Mouse (Mus musculus) embryonic facial prominence, embryonic 11.5 days (tissue): Measurements from ENCODE around the gene Tbc1d1. TPM values are rescaled to one million over a fixed set of nuclear protein-coding genes. Genes with fewer than 3 reads are reported as not detected.

ENCODE experiments used
- ATAC-seq: fragments of 200-750 bp; cut with Nextera tagmentation; replicated peaks from 2 replicates; pipeline ENCODE4 v1.8.0; 2017; ENCODE audit warnings: low read depth; ENCODE audit not compliant: insufficient number of reproducible peaks, low FRiP score, low TSS enrichment
- DNase-seq: peaks from one replicate; pipeline ENCODE4 v3.0.0-alpha.2; 2015; ENCODE audit warnings: low spot score
- H3K27ac ChIP-seq: fragments of 300-500 bp; sonication (generic); replicated peaks from 2 replicates; pipeline ENCODE4 v1.5.1; 2014; ENCODE audit warnings: mild to moderate bottlenecking, low read depth, low read length, control low read depth
- H3K27me3 ChIP-seq: fragments of 300-500 bp; sonication (generic); 2 replicates; pipeline ENCODE4 v1.6.1; 2014; ENCODE audit warnings: mild to moderate bottlenecking, low read length, moderate library complexity, mixed read lengths; ENCODE audit not compliant: control insufficient read depth, insufficient read depth
- H3K36me3 ChIP-seq: fragments of 300-500 bp; sonication (generic); replicated peaks from 2 replicates; pipeline ENCODE4 v1.6.1; 2014; ENCODE audit warnings: low read depth, mild to moderate bottlenecking, low read length, moderate library complexity, mixed read lengths; ENCODE audit not compliant: control insufficient read depth, insufficient read depth
- H3K4me1 ChIP-seq: fragments of 300-500 bp; sonication (generic); 2 replicates; pipeline ENCODE4 v1.6.1; 2014; ENCODE audit warnings: low read length, mixed read lengths; ENCODE audit not compliant: control insufficient read depth, insufficient read depth
- H3K4me2 ChIP-seq: fragments of 300-500 bp; sonication (generic); 2 replicates; pipeline ENCODE4 v1.6.1; 2014; ENCODE audit warnings: low read depth, mild to moderate bottlenecking, control low read depth, low read length, moderate library complexity
- H3K4me3 ChIP-seq: fragments of 300-500 bp; sonication (generic); 2 replicates; pipeline ENCODE4 v1.5.1; 2014; ENCODE audit warnings: low read depth, low read length, control low read depth
- H3K9ac ChIP-seq: fragments of 300-500 bp; sonication (generic); replicated peaks from 2 replicates; pipeline ENCODE4 v1.6.1; 2014; ENCODE audit warnings: mild to moderate bottlenecking, control low read depth, low read length
- H3K9me3 ChIP-seq: fragments of 300-500 bp; sonication (generic); replicated peaks from 2 replicates; pipeline ENCODE4 v1.6.1; 2016; ENCODE audit warnings: mild to moderate bottlenecking, low read length, inconsistent platforms, mixed read lengths; ENCODE audit not compliant: control insufficient read depth
- WGBS: fragments of 180-500 bp; shearing (Covaris S2); extraction: QIAGEN DNeasy Blood & Tissue Kit; methylation state at CpG from one replicate; pipeline ENCODE4 v1.1.7; 2014; 5-methylcytosine and 5-hydroxymethylcytosine counted together
- polyA plus RNA-seq: library from polyadenylated mRNA; unstranded; fragments of >200 nt; fragmentation: Nextera tagmentation; extraction: Ambion mirVana; gene quantifications from 2 replicates; pipeline ENCODE4 v1.2.1, GENCODE M21; 2014

Gene Tbc1d1
- polyA plus RNA-seq, 1 experiment from 2014 or later: 30.4 TPM

DNA sequence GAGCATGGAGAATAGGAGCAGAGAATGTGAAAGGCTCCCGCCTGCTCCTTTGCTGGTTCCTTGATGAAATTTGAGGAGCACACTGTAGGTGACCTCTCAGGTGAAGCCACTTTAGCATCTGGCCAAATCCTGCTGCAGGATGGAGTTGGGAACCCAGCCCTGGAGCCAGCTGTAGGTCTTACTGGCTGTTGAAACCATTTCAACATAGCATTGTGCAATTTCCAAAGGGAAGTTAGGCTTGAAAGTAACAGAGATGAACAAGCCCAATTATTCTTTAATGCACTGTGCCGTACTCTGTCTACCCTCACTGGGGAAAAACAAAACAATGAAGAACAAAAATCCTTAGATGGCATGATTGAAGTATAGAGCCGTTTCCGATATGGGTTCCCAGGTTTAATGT lies 22.2 kb upstream of the Tbc1d1 start:
- H3K4me1 ChIP-seq: no peaks in the 10 kb centered on the region
- H3K4me3 ChIP-seq: no peak overlapping the region
- 82% methylated on average over 4 of the region's 4 CpGs for WGBS
- no peaks in the 10 kb centered on the region for H3K36me3 ChIP-seq
- no peaks in the 10 kb centered on the region for H3K27me3 ChIP-seq
- DNase-seq (no peak), ATAC-seq (no peak)
- H3K9me3 ChIP-seq: no peaks in the 10 kb centered on the region
- no peak overlapping the region for H3K4me2 ChIP-seq
- no peak overlapping the region for H3K27ac ChIP-seq
- no peak overlapping the region for H3K9ac ChIP-seq

DNA sequence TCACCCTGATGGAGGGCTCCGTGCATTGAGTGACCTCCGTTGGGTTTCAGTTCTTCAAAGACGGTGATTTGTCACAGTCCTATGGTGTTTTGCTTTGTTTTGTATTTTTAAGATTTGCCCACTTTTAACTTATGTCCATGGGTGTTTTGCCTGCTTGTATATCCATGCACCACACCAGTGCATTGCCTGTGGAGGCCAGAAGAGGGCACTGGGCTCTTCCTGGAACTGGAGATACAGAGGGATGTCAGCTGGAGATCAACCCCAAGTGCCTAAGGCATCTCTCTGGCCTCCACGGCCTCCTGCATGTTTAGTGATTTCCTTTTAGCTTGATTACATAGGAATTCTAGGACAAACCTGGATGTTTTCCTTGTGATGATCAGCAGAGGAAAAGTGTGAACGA lies 19.8 kb upstream of the Tbc1d1 start:
- Histone ChIP-seq H3K27ac (no peak overlapping the region), H3K4me2 (no peak overlapping the region), H3K9me3 (no peaks in the 10 kb centered on the region), H3K27me3 (no peaks in the 10 kb centered on the region), H3K9ac (no peak overlapping the region), H3K4me3 (no peak overlapping the region), H3K36me3 (no peaks in the 10 kb centered on the region), H3K4me1 (no peaks in the 10 kb centered on the region)
- WGBS: 69% methylated on average over 5 of the region's 5 CpGs
- ATAC-seq (no peak), DNase-seq (peak; percentile 18)

DNA sequence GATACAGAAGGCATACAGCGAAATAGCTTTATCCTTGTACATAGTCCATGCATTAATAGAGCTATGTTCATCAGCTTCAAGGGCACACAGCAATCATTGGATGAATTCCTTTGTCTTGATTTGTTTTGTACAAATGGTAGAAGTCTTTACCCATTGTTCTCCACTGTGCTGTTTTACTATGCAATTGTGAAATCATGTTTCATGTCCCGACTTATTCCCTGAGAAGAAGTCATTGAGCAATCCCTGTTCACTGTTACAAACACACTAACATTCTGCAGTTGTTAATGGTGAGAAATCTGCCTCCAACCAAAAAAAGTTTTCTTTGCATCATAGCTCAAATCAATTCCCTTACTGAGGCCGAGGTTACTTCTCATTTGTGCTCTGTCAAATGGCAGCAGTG lies 15.9 kb upstream of the Tbc1d1 start:
- H3K4me1 ChIP-seq: no peaks in the 10 kb centered on the region
- no peak overlapping the region for H3K4me2 ChIP-seq
- no peak for ATAC-seq
- H3K36me3 ChIP-seq: no peaks in the 10 kb centered on the region
- H3K4me3 ChIP-seq: no peak overlapping the region
- no peaks in the 10 kb centered on the region for H3K27me3 ChIP-seq
- 87% methylated on average over 3 of the region's 3 CpGs for WGBS
- no peak for DNase-seq
- no peaks in the 10 kb centered on the region for H3K9me3 ChIP-seq
- H3K27ac ChIP-seq: no peak overlapping the region
- no peak overlapping the region for H3K9ac ChIP-seq

DNA sequence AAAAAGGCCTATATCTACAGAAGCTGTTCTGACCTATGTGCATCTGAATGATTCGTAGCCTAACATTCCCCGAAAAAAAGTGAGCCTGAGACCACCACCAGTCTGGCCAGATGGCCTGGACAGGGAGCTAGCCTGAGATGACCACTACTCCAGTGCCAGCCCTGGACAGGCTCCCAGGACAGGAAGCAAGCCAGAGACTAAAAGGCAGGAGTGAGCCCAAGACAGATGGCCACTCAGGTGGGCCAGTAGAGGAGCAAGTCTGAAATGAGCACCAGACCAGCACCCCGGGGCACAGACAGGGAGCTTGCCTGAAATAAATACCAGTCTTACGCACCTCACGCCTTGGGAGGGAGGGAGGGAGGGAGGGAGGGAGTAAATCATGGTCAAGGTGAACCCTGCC lies 11.8 kb upstream of the Tbc1d1 start:
- Histone ChIP-seq H3K27ac (no peak overlapping the region), H3K27me3 (no peaks in the 10 kb centered on the region), H3K36me3 (no peaks in the 10 kb centered on the region), H3K9me3 (no peaks in the 10 kb centered on the region), H3K9ac (no peak overlapping the region), H3K4me1 (no peaks in the 10 kb centered on the region), H3K4me2 (no peak overlapping the region), H3K4me3 (no peak overlapping the region)
- ATAC-seq (no peak), DNase-seq (no peak)
- WGBS: 72% methylated on average over 5 of the region's 5 CpGs

DNA sequence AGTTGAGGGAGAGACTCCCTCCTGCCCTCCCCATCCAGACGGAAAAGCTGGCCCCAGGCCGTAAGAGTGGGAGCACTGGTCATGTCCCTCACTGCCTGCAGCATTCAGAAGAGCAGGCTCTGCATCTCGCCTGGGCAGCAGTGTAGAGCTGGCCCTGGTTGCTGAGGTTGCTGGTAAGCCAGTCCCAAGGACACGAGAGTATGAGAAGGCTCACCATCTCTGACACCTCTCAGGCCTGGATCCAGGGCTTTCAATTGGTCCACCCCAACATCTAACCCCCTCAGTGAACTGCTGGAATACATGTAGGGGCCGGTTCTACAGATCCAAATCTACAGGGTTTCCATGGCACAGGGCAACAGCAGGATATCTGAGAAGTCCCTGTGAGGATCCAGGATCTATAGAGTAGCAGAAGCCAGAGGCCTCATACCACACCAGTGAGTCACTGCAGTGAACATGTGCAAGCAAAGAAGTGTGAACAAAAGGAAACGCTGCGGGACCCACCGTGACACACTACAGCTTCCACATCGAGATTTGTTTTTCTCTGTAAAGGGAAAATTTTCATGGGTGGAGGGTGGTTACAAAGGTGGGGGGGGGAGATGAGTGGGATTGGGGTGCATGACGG lies 9.6 kb upstream of the Tbc1d1 start:
- H3K4me2 ChIP-seq: no peak overlapping the region
- 75% methylated on average over 10 of the region's 10 CpGs for WGBS
- 0 out of 2 replicates have a peak, but pooled peaks cover 3% of the 10 kb centered on the region for H3K4me1 ChIP-seq
- H3K4me3 ChIP-seq: no peak overlapping the region
- no peaks in the 10 kb centered on the region for H3K36me3 ChIP-seq
- no peaks in the 10 kb centered on the region; the same call in 1 of the 2 replicates for H3K27me3 ChIP-seq
- DNase-seq (no peak), ATAC-seq (no peak)
- no peaks in the 10 kb centered on the region for H3K9me3 ChIP-seq
- H3K27ac ChIP-seq: no peak overlapping the region
- no peak overlapping the region for H3K9ac ChIP-seq

DNA sequence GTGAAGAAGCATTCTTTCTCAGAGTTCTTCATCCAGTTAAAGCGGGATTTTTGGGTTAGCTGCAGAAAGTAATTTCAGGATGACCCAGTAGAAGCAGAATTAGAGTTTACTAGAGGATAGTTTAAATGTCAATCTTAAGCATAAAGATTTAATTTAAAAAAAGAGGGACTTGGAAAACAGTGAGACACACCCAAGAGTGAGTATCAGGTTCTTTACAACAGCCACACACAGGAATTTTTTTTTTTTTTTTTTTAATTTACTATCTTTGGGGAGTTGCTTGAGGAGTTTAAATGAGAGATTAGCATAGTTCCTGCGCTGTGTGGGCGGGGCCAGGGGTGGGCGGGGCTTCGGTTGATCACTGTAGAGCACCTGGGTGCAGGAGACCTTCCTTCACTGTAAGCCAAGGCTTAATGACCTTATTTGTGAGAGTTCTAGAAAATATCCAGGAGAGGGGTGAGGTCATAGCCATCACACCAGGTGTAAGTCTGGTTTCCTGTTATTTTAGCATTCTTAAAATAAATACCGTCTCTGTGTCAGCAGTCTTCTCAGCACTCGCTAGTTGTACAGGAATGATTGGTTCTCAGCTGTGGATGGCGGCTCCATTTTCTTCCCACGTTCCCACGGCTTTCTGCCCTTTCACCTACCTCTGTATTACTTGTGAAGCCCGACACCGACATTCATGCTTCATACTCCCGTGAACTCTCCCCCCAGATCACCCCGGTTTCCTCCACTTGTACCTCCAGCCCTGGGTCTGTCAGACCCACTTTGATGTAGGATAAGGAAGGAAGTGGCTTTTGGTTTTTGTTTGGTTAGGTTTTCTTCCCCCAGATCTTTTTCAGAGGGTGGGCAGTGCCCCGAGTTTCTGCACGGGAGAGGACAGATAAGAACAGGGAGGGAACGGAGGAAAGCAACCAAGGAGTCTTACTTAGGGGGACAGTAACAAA lies 6.6 kb upstream of the Tbc1d1 start:
- H3K9me3 ChIP-seq: no peaks in the 10 kb centered on the region
- DNase-seq (peak; percentile 12), ATAC-seq (no peak)
- H3K4me1 ChIP-seq: 0 out of 2 replicates have a peak, but pooled peaks cover 3% of the 10 kb centered on the region
- H3K4me2 ChIP-seq: no peak overlapping the region
- no peak overlapping the region for H3K27ac ChIP-seq
- no peaks in the 10 kb centered on the region for H3K36me3 ChIP-seq
- no peak overlapping the region for H3K9ac ChIP-seq
- 27% methylated on average over 17 of the region's 17 CpGs for WGBS
- no peaks in the 10 kb centered on the region; the same call in 1 of the 2 replicates for H3K27me3 ChIP-seq
- H3K4me3 ChIP-seq: no peak overlapping the region

DNA sequence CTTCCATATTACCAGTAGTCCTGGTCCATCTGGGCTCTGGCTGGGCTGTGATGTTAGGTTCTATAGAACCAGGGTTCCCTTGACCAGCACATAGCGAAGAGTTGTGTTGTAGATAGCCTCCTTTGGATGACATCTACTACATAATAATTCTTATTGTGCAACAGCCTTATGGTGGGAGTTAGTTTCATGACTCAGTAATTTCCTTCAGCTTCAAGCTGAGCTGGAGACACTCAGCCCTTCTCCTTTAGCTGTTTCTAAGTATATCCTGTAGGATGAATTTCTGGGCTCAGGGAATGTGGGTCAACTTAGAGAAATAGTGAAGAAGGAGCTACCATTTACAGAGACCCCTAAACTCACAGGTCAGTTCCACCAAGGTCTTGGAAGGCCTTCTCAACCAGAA lies 2.8 kb upstream of the Tbc1d1 start:
- Histone ChIP-seq H3K4me1 (0 out of 2 replicates have a peak, but pooled peaks cover 3% of the 10 kb centered on the region), H3K36me3 (no peaks in the 10 kb centered on the region), H3K4me3 (no peak overlapping the region), H3K27me3 (peaks cover 3% of the 10 kb centered on the region), H3K9me3 (no peaks in the 10 kb centered on the region), H3K4me2 (no peak overlapping the region), H3K27ac (no peak overlapping the region), H3K9ac (no peak overlapping the region)
- 91% methylated on average over 1 of the region's 1 CpGs for WGBS
- ATAC-seq (no peak), DNase-seq (no peak)

DNA sequence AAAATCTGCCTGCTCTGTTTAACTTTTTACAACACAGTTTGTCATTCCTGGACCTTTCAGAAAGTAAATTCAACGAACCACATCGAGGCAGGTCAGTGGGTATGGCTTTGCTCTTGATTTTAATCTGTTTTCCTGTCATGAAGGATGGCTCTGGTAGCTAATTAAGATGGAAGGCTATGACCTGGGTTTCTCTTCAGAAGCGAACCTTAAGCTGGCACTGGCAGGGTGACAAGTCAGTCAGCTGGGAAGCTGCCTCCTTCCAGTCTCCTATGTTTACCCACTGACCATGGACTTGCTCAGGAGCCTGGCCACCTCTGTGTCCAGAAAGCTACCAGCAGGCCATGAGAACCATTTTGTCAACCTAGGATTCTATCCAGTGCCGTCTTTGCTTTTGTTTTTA lies 474 bp downstream of the Tbc1d1 start:
- DNase-seq (no peak), ATAC-seq (no peak)
- no peaks in the 10 kb centered on the region for H3K9me3 ChIP-seq
- no peaks in the 10 kb centered on the region for H3K36me3 ChIP-seq
- H3K9ac ChIP-seq: no peak overlapping the region
- H3K4me2 ChIP-seq: no peak overlapping the region
- no peak overlapping the region for H3K27ac ChIP-seq
- no peaks in the 10 kb centered on the region; the same call in 1 of the 2 replicates for H3K4me1 ChIP-seq
- peaks cover 25% of the 10 kb centered on the region for H3K27me3 ChIP-seq
- no peak overlapping the region for H3K4me3 ChIP-seq
- WGBS: 41% methylated on average over 4 of the region's 4 CpGs
